Mouse (Mus musculus): Measurements from ENCODE around the gene Ttc30a2. TPM values are rescaled to one million over a fixed set of nuclear protein-coding genes. Genes with fewer than 3 reads are reported as not detected.

The Ttc30a2 gene
- polyA plus RNA-seq (2012; rRNA removed): 0.79 and 0.82 TPM in 2 replicates

GRCm38 (mm10) chr2:75977752-75978368 is at the start of gene Ttc30a2:
Gene Ttc30a2, minus strand, starts transcription at chr2:75978170.

GRCm38 (mm10) chr2:75981440-75982081 is 3.6 kb upstream of the Ttc30a2 start, which contains the start of gene Ttc30a1:
Gene Ttc30a1, minus strand, starts transcription at chr2:75981967.

GRCm38 (mm10) chr2:75938117-75939063 is 39.6 kb downstream of the Ttc30a2 start, which contains the start of gene Ttc30b:
Gene Ttc30b, minus strand, starts transcription at chr2:75938585.

Other genes with a start within 250 kb of the Ttc30a2 start
- gene Agps, start 146.0 kb downstream of the Ttc30a2 start, polyA plus RNA-seq (2012; rRNA removed): 17.8 TPM in 2 replicates
- gene Ttc30b, start 39.6 kb downstream of the Ttc30a2 start, polyA plus RNA-seq (2012; rRNA removed): 10.7 and 11.0 TPM in 2 replicates
- 6.9 and 7.5 TPM in 2 replicates for gene Ttc30a1, start 3.8 kb upstream of the Ttc30a2 start, polyA plus RNA-seq (2012; rRNA removed)

Data from central nervous system, embryonic 14 days (tissue).